Mouse (Mus musculus) right cerebral cortex, postnatal 36 days (tissue): ENCODE measurements around the gene Ttc28.
"Not testable (repeated sequence)": the region's sequence is repeated elsewhere in the genome, so short reads cannot be mapped to it uniquely, and the experiment has no call there.

Source experiments
- DNase-seq, 2 experiments: peaks; one replicate each; pipeline ENCODE4 v3.0.0; 2022; ENCODE audit warnings: low spot score in 2 of 2, mixed read lengths in 1 of 2

The Ttc28 gene

GRCm38 (mm10) chr5:111233022-111233709, 353.6 kb downstream of the Ttc28 start:
- no peak for DNase-seq

GRCm38 (mm10) chr5:111235131-111235530, 355.5 kb downstream of the Ttc28 start:
- no peak for DNase-seq

- DNase-seq = no peak
These were observed 357.6 kb downstream of the Ttc28 start for GRCm38 (mm10) chr5:111237176-111237636.

GRCm38 (mm10) chr5:111239223-111239622, 359.6 kb downstream of the Ttc28 start:
- DNase-seq = no peak

GRCm38 (mm10) chr5:111243447-111244040, 363.9 kb downstream of the Ttc28 start:
- DNase-seq = no peak

- no peak for DNase-seq
These were observed 364.5 kb downstream of the Ttc28 start for GRCm38 (mm10) chr5:111244061-111244460.

- no peak for DNase-seq
These were observed 368.1 kb downstream of the Ttc28 start for GRCm38 (mm10) chr5:111247571-111248265.

- DNase-seq = no peak
These were observed 372.5 kb downstream of the Ttc28 start for GRCm38 (mm10) chr5:111252147-111252546.

- DNase-seq = no peak
These were observed 374.8 kb downstream of the Ttc28 start for GRCm38 (mm10) chr5:111254362-111254761.

GRCm38 (mm10) chr5:111254781-111255180, 375.2 kb downstream of the Ttc28 start:
- DNase-seq = no peak

- DNase-seq = no peak
These were observed 376.6 kb downstream of the Ttc28 start for GRCm38 (mm10) chr5:111256181-111256580.

- no peak for DNase-seq
These were observed 377.5 kb downstream of the Ttc28 start for GRCm38 (mm10) chr5:111257127-111257526.

GRCm38 (mm10) chr5:111261162-111261561, 381.6 kb downstream of the Ttc28 start:
- DNase-seq = not testable (repeated sequence)

- no peak for DNase-seq
These were observed 382.4 kb downstream of the Ttc28 start for GRCm38 (mm10) chr5:111261733-111262573.

GRCm38 (mm10) chr5:111262574-111263239, 383.1 kb downstream of the Ttc28 start:
- no peak for DNase-seq

- DNase-seq = no peak
These were observed 383.8 kb downstream of the Ttc28 start for GRCm38 (mm10) chr5:111263370-111263769.

GRCm38 (mm10) chr5:111264488-111264887, 384.9 kb downstream of the Ttc28 start:
- no peak for DNase-seq

GRCm38 (mm10) chr5:111266658-111267057, 387.1 kb downstream of the Ttc28 start:
- no peak for DNase-seq

GRCm38 (mm10) chr5:111267100-111267499, 387.5 kb downstream of the Ttc28 start:
- DNase-seq = no peak

GRCm38 (mm10) chr5:111268852-111269251, 389.2 kb downstream of the Ttc28 start:
- no peak for DNase-seq

GRCm38 (mm10) chr5:111269613-111270205, 390.1 kb downstream of the Ttc28 start:
- DNase-seq = no peak
